Mouse (Mus musculus) lung, postnatal 0 days (tissue): ENCODE data around the gene Rapsn. TPM values are rescaled to one million over a fixed set of nuclear protein-coding genes. Genes with fewer than 3 reads are reported as not detected.
"Not testable (repeated sequence)": the region's sequence is repeated elsewhere in the genome, so short reads cannot be mapped to it uniquely, and the experiment has no call there.

Source experiments
- ATAC-seq: fragments of 200-750 bp; cut with Nextera tagmentation; 2 replicates; pipeline ENCODE4 v1.8.0; 2017; ENCODE audit warnings: moderate library complexity
- DNase-seq: peaks from one replicate; pipeline ENCODE4 v3.0.0-alpha.2; 2016; ENCODE audit warnings: low spot score
- H3K27ac ChIP-seq: fragments of 300-500 bp; sonication (generic); 2 replicates; pipeline ENCODE4 v1.5.1; 2014; ENCODE audit warnings: antibody characterized with exemption, mild to moderate bottlenecking, low read length, mixed read lengths
- H3K27me3 ChIP-seq: fragments of 300-500 bp; sonication (generic); replicated peaks from 2 replicates; pipeline ENCODE4 v1.6.1; 2014; ENCODE audit warnings: low read length, mixed read lengths; ENCODE audit not compliant: insufficient read depth
- H3K36me3 ChIP-seq: fragments of 300-500 bp; sonication (generic); 2 replicates; pipeline ENCODE4 v1.6.1; 2014; ENCODE audit warnings: low read length, mixed read lengths; ENCODE audit not compliant: insufficient read depth
- H3K4me1 ChIP-seq: fragments of 300-500 bp; sonication (generic); 2 replicates; pipeline ENCODE4 v1.6.1; 2014; ENCODE audit warnings: antibody characterized with exemption, low read depth, low read length, mixed read lengths; ENCODE audit not compliant: insufficient read depth
- H3K4me2 ChIP-seq: fragments of 300-500 bp; sonication (generic); replicated peaks from 2 replicates; pipeline ENCODE4 v1.6.1; 2014; ENCODE audit warnings: low read depth, mild to moderate bottlenecking, low read length, moderate library complexity, mixed read lengths
- H3K4me3 ChIP-seq: fragments of 300-500 bp; sonication (generic); 2 replicates; pipeline ENCODE4 v1.5.1; 2014; ENCODE audit warnings: low read depth, low read length
- H3K9ac ChIP-seq: fragments of 300-500 bp; sonication (generic); replicated peaks from 2 replicates; pipeline ENCODE4 v1.6.1; 2014; ENCODE audit warnings: low read depth, mild to moderate bottlenecking
- H3K9me3 ChIP-seq: fragments of 300-500 bp; sonication (generic); 2 replicates; pipeline ENCODE4 v1.6.1; 2016; ENCODE audit warnings: low read length, mixed read lengths
- CTCF ChIP-seq: IDR thresholded peaks from 2 replicates; pipeline ENCODE4 v1.5.1; 2016; ENCODE audit warnings: antibody characterized with exemption, mild to moderate bottlenecking
- EP300 ChIP-seq: IDR thresholded peaks from 2 replicates; pipeline ENCODE4 v1.6.1; 2016; ENCODE audit warnings: antibody characterized with exemption, mild to moderate bottlenecking, control low read depth
- WGBS: fragments of 180-500 bp; shearing (Covaris S2); extraction: QIAGEN DNeasy Blood & Tissue Kit; methylation state at CpG from one replicate; pipeline ENCODE4 v1.1.7; 2014; 5-methylcytosine and 5-hydroxymethylcytosine counted together
- polyA plus RNA-seq: library from polyadenylated mRNA; unstranded; fragments of >200 nt; fragmentation: Nextera tagmentation; extraction: Ambion mirVana; gene quantifications from 2 replicates; pipeline ENCODE4 v1.2.1, GENCODE M21; 2015

The Rapsn gene
- polyA plus RNA-seq, 1 experiment from 2014 or later = 0.84 TPM

- no peak for TF ChIP-seq EP300
- no peak for TF ChIP-seq CTCF
- Histone ChIP-seq H3K27ac (no peak overlapping the region), H3K9me3 (no peaks in the 10 kb centered on the region), H3K4me1 (no peaks in the 10 kb centered on the region), H3K27me3 (no peaks in the 10 kb centered on the region), H3K9ac (no peak overlapping the region), H3K4me3 (no peak overlapping the region), H3K4me2 (no peak overlapping the region), H3K36me3 (peaks cover 8% of the 10 kb centered on the region; the same call in 1 of the 2 replicates)
- ATAC-seq (no peak), DNase-seq (no peak)
- 90% methylated on average over 3 of the region's 3 CpGs for WGBS
These were observed 15.5 kb upstream of the Rapsn start for GRCm38 (mm10) chr2:91019911-91020310.

GRCm38 (mm10) chr2:91022266-91022665 lies 13.2 kb upstream of the Rapsn start:
- not testable (repeated sequence) for H3K36me3 ChIP-seq, H3K4me2 ChIP-seq, H3K27ac ChIP-seq, ATAC-seq, H3K27me3 ChIP-seq, H3K9me3 ChIP-seq, DNase-seq, H3K9ac ChIP-seq, H3K4me3 ChIP-seq, H3K4me1 ChIP-seq
- 98% methylated on average over 7 of the region's 7 CpGs for WGBS

GRCm38 (mm10) chr2:91023131-91023530 lies 12.3 kb upstream of the Rapsn start:
- Histone ChIP-seq H3K4me1 (no peaks in the 10 kb centered on the region), H3K9me3 (no peaks in the 10 kb centered on the region), H3K4me3 (no peak overlapping the region), H3K27me3 (no peaks in the 10 kb centered on the region), H3K36me3 (0 out of 2 replicates have a peak, but pooled peaks cover 4% of the 10 kb centered on the region), H3K27ac (no peak overlapping the region), H3K4me2 (no peak overlapping the region), H3K9ac (no peak overlapping the region)
- TF ChIP-seq EP300 = no peak
- TF ChIP-seq CTCF = no peak
- whole genome bisulfite sequencing = 80% methylated on average over 2 of the region's 2 CpGs
- ATAC-seq = no peak
- no peak for DNase-seq

- 94% methylated on average over 1 of the region's 1 CpGs for WGBS
- Histone ChIP-seq H3K27me3 (no peaks in the 10 kb centered on the region), H3K9me3 (no peaks in the 10 kb centered on the region), H3K4me2 (no peak overlapping the region), H3K4me3 (no peak overlapping the region), H3K9ac (no peak overlapping the region), H3K4me1 (no peaks in the 10 kb centered on the region), H3K36me3 (0 out of 2 replicates have a peak, but pooled peaks cover 4% of the 10 kb centered on the region), H3K27ac (no peak overlapping the region)
- TF ChIP-seq EP300 = no peak
- TF ChIP-seq CTCF = no peak
- DNase-seq (no peak), ATAC-seq (no peak)
These were observed 11.5 kb upstream of the Rapsn start for GRCm38 (mm10) chr2:91023956-91024355.

DNA sequence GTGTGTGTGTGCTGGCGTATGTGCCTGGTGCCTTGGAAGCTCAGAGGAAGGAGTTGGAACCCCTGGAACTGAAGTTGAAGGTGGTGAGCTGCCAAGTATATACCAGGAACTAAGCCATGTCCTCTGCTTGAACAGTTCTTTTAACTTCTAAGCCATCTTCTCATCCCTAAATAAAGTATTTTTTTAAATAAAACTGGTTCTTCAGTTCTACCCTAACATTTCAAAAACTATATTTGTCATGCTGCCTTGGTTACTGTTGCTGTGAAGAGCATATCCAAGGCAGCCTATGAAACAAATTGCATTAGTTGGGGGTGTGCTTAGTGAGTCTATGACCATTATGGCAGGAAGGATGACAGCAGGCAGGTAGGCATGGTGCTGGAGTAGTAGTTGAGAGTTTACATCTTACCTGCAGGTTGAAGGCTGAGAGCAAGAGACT lies 10.3 kb upstream of the Rapsn start:
- H3K4me2 ChIP-seq = no peak overlapping the region
- H3K9me3 ChIP-seq = no peaks in the 10 kb centered on the region
- H3K9ac ChIP-seq = no peak overlapping the region
- H3K27ac ChIP-seq = no peak overlapping the region
- no peak for TF ChIP-seq CTCF
- TF ChIP-seq EP300 = no peak
- ATAC-seq (no peak), DNase-seq (no peak)
- WGBS = 93% methylated on average over 1 of the region's 1 CpGs
- no peaks in the 10 kb centered on the region for H3K4me1 ChIP-seq
- no peaks in the 10 kb centered on the region for H3K36me3 ChIP-seq
- no peaks in the 10 kb centered on the region for H3K27me3 ChIP-seq
- no peak overlapping the region for H3K4me3 ChIP-seq

GRCm38 (mm10) chr2:91026491-91026890 lies 8.9 kb upstream of the Rapsn start:
- Histone ChIP-seq H3K9ac (no peak overlapping the region), H3K27ac (no peak overlapping the region), H3K4me3 (no peak overlapping the region), H3K4me2 (no peak overlapping the region), H3K4me1 (no peaks in the 10 kb centered on the region), H3K27me3 (no peaks in the 10 kb centered on the region), H3K9me3 (no peaks in the 10 kb centered on the region), H3K36me3 (no peaks in the 10 kb centered on the region)
- TF ChIP-seq EP300 = no peak
- TF ChIP-seq CTCF = no peak
- WGBS = 84% methylated on average over 1 of the region's 1 CpGs
- ATAC-seq (no peak), DNase-seq (no peak)
